Mouse (Mus musculus): ENCODE data around the gene Ccdc149.

DNA sequence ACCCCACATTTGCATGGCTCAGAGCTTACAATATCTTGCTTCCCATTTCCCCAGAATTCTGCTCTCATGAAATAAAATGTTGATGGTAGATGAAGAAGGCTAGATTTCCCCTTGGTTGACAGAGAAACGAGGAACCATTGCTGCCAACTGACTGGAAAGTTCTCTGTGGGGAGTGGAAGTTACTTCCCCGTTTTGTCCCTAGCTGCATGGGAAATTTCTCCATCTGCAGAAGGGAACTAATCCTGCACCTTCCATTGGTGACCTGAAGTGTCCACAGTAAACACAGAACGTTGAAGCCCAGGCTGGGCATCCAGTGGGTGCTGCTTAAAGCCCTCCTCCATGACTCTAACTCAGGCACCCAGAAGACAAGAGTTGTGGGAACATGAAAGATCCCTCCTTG lies 47.4 kb downstream of the Ccdc149 start:
- TF ChIP-seq CTCF (IDR thresholded peaks at IDR 0.05; ENCODE audit: extremely low read depth, insufficient read length, insufficient replicate concordance, low read depth, low read length) (no peak), POLR2A (IDR thresholded peaks at IDR 0.05; ENCODE audit: low read depth, low read length) (no peak)

All from small intestine, adult 2 months (tissue).